Mouse (Mus musculus) kidney, embryonic 16.5 days (tissue): ENCODE data around the gene Btbd9. TPM values are rescaled to one million over a fixed set of nuclear protein-coding genes. Genes with fewer than 3 reads are reported as not detected.

Source experiments
- ATAC-seq: fragments of 200-750 bp; cut with Nextera tagmentation; 2 replicates; pipeline ENCODE4 v1.8.0; 2017; ENCODE audit warnings: moderate TSS enrichment; ENCODE audit not compliant: low FRiP score, low TSS enrichment
- H3K27ac ChIP-seq: fragments of 300-500 bp; sonication (generic); 2 replicates; pipeline ENCODE4 v1.5.1; 2014; ENCODE audit warnings: low read length
- H3K27me3 ChIP-seq: fragments of 300-500 bp; sonication (generic); 2 replicates; pipeline ENCODE4 v1.6.1; 2014; ENCODE audit warnings: low read length, control low read depth, mixed read lengths; ENCODE audit not compliant: insufficient read depth
- H3K36me3 ChIP-seq: fragments of 300-500 bp; sonication (generic); 2 replicates; pipeline ENCODE4 v1.6.1; 2014; ENCODE audit warnings: low read length, control low read depth, mixed read lengths; ENCODE audit not compliant: insufficient read depth
- H3K4me1 ChIP-seq: fragments of 300-500 bp; sonication (generic); 2 replicates; pipeline ENCODE4 v1.6.1; 2014; ENCODE audit warnings: low read length, control low read depth, mixed read lengths; ENCODE audit not compliant: insufficient read depth
- H3K4me2 ChIP-seq: fragments of 300-500 bp; sonication (generic); replicated peaks from 2 replicates; pipeline ENCODE4 v1.6.1; 2014; ENCODE audit warnings: low read depth, low read length
- H3K4me3 ChIP-seq: fragments of 300-500 bp; sonication (generic); 2 replicates; pipeline ENCODE4 v1.5.1; 2014; ENCODE audit warnings: mild to moderate bottlenecking, low read length
- H3K9ac ChIP-seq: fragments of 300-500 bp; sonication (generic); replicated peaks from 2 replicates; pipeline ENCODE4 v1.6.1; 2014; ENCODE audit warnings: low read length
- H3K9me3 ChIP-seq: fragments of 300-500 bp; sonication (generic); 2 replicates; pipeline ENCODE4 v1.6.1; 2016; ENCODE audit warnings: low read length, control low read depth
- WGBS: fragments of 180-500 bp; shearing (Covaris S2); extraction: QIAGEN DNeasy Blood & Tissue Kit; methylation state at CpG from one replicate; pipeline ENCODE4 v1.1.7; 2014; 5-methylcytosine and 5-hydroxymethylcytosine counted together
- polyA plus RNA-seq: library from polyadenylated mRNA; unstranded; fragments of >200 nt; fragmentation: Nextera tagmentation; extraction: Ambion mirVana; gene quantifications from 2 replicates; pipeline ENCODE4 v1.2.1, GENCODE M21; 2015

The Btbd9 gene
- polyA plus RNA-seq, 1 experiment from 2014 or later: 58.3 TPM

- no peak overlapping the region for H3K9ac ChIP-seq
- H3K4me2 ChIP-seq: no peak overlapping the region
- H3K9me3 ChIP-seq: no peaks in the 10 kb centered on the region
- H3K27ac ChIP-seq: no peak overlapping the region
- WGBS: 94% methylated on average over 10 of the region's 10 CpGs
- no peaks in the 10 kb centered on the region for H3K4me1 ChIP-seq
- H3K4me3 ChIP-seq: no peak overlapping the region
- H3K27me3 ChIP-seq: no peaks in the 10 kb centered on the region
- no peak for ATAC-seq
- no peaks in the 10 kb centered on the region for H3K36me3 ChIP-seq
Observed at GRCm38 (mm10) chr17:30481341-30481740, 94.9 kb downstream of the Btbd9 start.

DNA sequence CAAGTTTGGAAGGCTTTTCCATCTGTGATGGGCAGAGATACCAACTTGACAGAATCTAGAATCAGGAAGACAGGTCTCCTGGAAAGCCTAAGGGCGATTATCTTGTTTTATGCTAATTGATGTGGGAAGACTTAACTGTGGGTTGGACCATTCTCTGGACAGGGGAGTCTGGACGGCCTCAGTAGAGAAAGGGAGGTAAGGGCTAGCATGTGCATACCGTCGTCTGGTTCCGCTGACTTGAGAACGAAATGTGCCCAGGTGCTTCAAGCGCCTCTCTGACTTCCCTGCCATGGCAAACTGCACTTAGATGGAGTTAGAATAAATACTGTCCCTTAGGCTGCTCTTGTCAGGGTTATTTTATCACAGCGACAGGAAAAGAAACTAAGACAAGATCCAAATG is 95.9 kb downstream of the Btbd9 start:
- no peak for ATAC-seq
- no peak overlapping the region for H3K9ac ChIP-seq
- no peaks in the 10 kb centered on the region for H3K9me3 ChIP-seq
- H3K4me1 ChIP-seq: no peaks in the 10 kb centered on the region
- no peaks in the 10 kb centered on the region for H3K27me3 ChIP-seq
- H3K4me2 ChIP-seq: no peak overlapping the region
- no peaks in the 10 kb centered on the region for H3K36me3 ChIP-seq
- 88% methylated on average over 8 of the region's 8 CpGs for WGBS
- H3K4me3 ChIP-seq: no peak overlapping the region
- H3K27ac ChIP-seq: no peak overlapping the region

- 88% methylated on average over 9 of the region's 9 CpGs for WGBS
- ATAC-seq: no peak
- H3K27ac ChIP-seq: no peak overlapping the region
Observed at GRCm38 (mm10) chr17:30478181-30478580, 98.1 kb downstream of the Btbd9 start.

DNA sequence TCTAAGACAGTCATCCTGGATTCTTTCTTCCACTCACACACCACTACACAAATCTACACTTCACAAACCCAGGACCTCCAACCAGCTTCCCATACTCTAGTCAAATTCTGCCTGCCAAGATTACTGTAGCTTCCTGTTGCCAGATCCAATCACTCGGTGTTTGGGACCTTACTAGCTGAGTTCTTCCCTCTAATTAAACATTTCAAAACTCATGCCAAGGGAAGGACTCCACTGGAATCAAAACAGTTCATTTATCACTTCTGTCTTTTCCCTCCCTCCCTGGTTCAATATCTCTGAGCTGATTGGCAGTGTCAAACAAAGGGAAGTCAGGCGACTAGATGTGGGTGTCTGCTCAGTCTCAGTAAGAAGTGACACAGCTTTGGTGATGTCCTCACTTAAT is 101.7 kb downstream of the Btbd9 start:
- no peak overlapping the region for H3K9ac ChIP-seq
- H3K27ac ChIP-seq: no peak overlapping the region
- H3K4me1 ChIP-seq: peaks cover 16% of the 10 kb centered on the region
- H3K4me3 ChIP-seq: no peak overlapping the region
- H3K4me2 ChIP-seq: no peak overlapping the region
- H3K27me3 ChIP-seq: no peaks in the 10 kb centered on the region
- 71% methylated on average over 2 of the region's 2 CpGs for WGBS
- no peaks in the 10 kb centered on the region for H3K9me3 ChIP-seq
- no peaks in the 10 kb centered on the region for H3K36me3 ChIP-seq
- no peak for ATAC-seq

More at GRCm38 (mm10) chr17:30478181-30478580, 98.1 kb downstream of the Btbd9 start:
- no peaks in the 10 kb centered on the region for H3K4me1 ChIP-seq
- H3K27me3 ChIP-seq: no peaks in the 10 kb centered on the region
- H3K4me2 ChIP-seq: no peak overlapping the region
- H3K4me3 ChIP-seq: no peak overlapping the region
- H3K9ac ChIP-seq: no peak overlapping the region
- H3K36me3 ChIP-seq: no peaks in the 10 kb centered on the region
- no peaks in the 10 kb centered on the region for H3K9me3 ChIP-seq

GRCm38 (mm10) chr17:30472776-30473175 is 103.5 kb downstream of the Btbd9 start:
- Histone ChIP-seq H3K27me3 (no peaks in the 10 kb centered on the region), H3K4me2 (no peak overlapping the region), H3K4me1 (peaks cover 16% of the 10 kb centered on the region), H3K9me3 (no peaks in the 10 kb centered on the region), H3K4me3 (no peak overlapping the region), H3K9ac (no peak overlapping the region), H3K27ac (no peak overlapping the region), H3K36me3 (no peaks in the 10 kb centered on the region)
- ATAC-seq: no peak
- 96% methylated on average over 10 of the region's 10 CpGs for WGBS

- ATAC-seq: no peak
- 39% methylated on average over 7 of the region's 7 CpGs for WGBS
Observed at GRCm38 (mm10) chr17:30471512-30471911, 104.8 kb downstream of the Btbd9 start.

DNA sequence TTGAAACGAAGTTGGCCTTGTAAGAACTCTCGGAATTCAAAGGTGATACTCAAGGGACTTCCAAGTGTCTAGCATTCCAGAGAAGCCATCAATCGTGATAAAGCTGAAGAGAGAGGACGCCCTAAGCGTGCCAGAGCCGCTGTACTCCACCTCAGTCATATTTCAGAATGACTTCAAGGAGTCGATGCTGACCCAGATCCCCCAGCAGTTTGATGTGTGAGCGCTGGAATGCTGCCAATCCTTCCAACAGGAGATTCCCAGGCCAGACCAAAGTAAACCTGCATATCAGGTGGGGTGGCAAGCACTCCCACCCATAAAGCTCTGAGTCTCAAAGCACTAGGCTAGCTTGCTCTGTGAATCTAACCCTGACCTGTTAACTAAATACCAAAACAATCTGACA is 105.5 kb downstream of the Btbd9 start:
- Histone ChIP-seq H3K9me3 (no peaks in the 10 kb centered on the region), H3K4me2 (no peak overlapping the region), H3K4me3 (no peak overlapping the region), H3K27me3 (no peaks in the 10 kb centered on the region), H3K36me3 (no peaks in the 10 kb centered on the region), H3K9ac (0 out of 2 replicates have a peak overlapping the region, but pooled peaks have one; percentile 27), H3K4me1 (peaks cover 16% of the 10 kb centered on the region), H3K27ac (peak overlapping the region; percentile 52; the same call in 1 of the 2 replicates)
- 21% methylated on average over 8 of the region's 8 CpGs for WGBS
- peak; percentile 69; the same call in 1 of the 2 replicates for ATAC-seq

More at GRCm38 (mm10) chr17:30471512-30471911, 104.8 kb downstream of the Btbd9 start:
- Histone ChIP-seq H3K9ac (no peak overlapping the region), H3K4me1 (peaks cover 16% of the 10 kb centered on the region), H3K36me3 (no peaks in the 10 kb centered on the region), H3K4me3 (no peak overlapping the region), H3K9me3 (no peaks in the 10 kb centered on the region), H3K27ac (no peak overlapping the region), H3K4me2 (no peak overlapping the region), H3K27me3 (no peaks in the 10 kb centered on the region)

DNA sequence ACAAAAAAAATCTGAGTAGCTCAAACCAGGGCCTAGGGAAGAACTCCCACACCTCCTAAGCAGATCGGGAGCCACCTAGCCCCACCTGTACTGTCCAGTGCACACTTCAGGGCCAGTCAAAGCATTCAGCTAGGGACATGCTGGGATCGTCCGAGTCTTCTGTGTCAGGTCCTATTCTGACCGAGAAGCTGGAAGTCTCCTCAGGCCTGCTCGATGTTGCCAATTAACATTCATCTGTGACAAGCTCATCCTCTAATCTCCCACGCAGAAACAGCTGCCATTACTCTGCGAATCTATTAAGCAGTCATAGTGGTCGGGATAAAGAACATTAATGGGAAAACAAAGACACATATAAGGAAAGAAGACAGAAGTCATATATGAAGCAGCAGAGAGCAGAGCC is 106.0 kb downstream of the Btbd9 start:
- Histone ChIP-seq H3K36me3 (no peaks in the 10 kb centered on the region), H3K9ac (no peak overlapping the region), H3K9me3 (no peaks in the 10 kb centered on the region), H3K27me3 (no peaks in the 10 kb centered on the region), H3K27ac (peak overlapping the region; percentile 52; the same call in 1 of the 2 replicates), H3K4me1 (peaks cover 16% of the 10 kb centered on the region), H3K4me2 (no peak overlapping the region), H3K4me3 (no peak overlapping the region)
- 39% methylated on average over 8 of the region's 8 CpGs for WGBS
- ATAC-seq: 0 out of 2 replicates have a peak, but pooled peaks have one; percentile 42

GRCm38 (mm10) chr17:30469511-30470076 is 106.7 kb downstream of the Btbd9 start:
- Histone ChIP-seq H3K36me3 (no peaks in the 10 kb centered on the region), H3K27ac (no peak overlapping the region), H3K27me3 (no peaks in the 10 kb centered on the region), H3K4me3 (no peak overlapping the region), H3K4me1 (peaks cover 16% of the 10 kb centered on the region), H3K9me3 (no peaks in the 10 kb centered on the region), H3K9ac (no peak overlapping the region), H3K4me2 (no peak overlapping the region)
- ATAC-seq: no peak
- 80% methylated on average over 10 of the region's 10 CpGs for WGBS

- H3K27me3 ChIP-seq: no peaks in the 10 kb centered on the region
- 36% methylated on average over 4 of the region's 4 CpGs for WGBS
- H3K4me3 ChIP-seq: no peak overlapping the region
- H3K27ac ChIP-seq: no peak overlapping the region
- ATAC-seq: no peak
- H3K4me2 ChIP-seq: no peak overlapping the region
- no peaks in the 10 kb centered on the region for H3K36me3 ChIP-seq
- no peaks in the 10 kb centered on the region for H3K9me3 ChIP-seq
- no peak overlapping the region for H3K9ac ChIP-seq
- peaks cover 16% of the 10 kb centered on the region for H3K4me1 ChIP-seq
Observed at GRCm38 (mm10) chr17:30468368-30468767, 107.9 kb downstream of the Btbd9 start.
